Mouse (Mus musculus) WW6 (cell line): ENCODE measurements around the gene Tnpo2.
A peak's percentile ranks its signal among the peaks of the same experiment; 100 is the strongest.

Source experiments
- DNase-seq: peaks from one replicate; pipeline ENCODE4 v3.0.0-alpha.2; 2013; ENCODE audit warnings: low read depth, low spot score

Gene Tnpo2

DNA sequence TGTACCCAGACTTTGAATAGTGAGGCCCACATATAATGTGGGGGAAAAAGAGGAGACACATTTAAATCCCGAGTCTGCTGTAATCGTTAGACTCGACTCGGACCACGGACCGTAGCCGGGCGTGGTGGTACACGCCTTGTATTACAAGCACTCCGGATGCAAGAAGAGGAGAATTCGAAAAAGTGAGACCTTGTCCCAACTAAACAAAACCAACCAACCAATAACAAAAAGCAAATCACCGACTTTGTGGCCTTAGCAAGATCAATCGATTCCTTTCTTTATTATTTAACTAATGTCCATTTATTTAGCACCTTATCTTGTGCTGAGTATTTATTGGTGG is 9.2 kb upstream of the Tnpo2 start:
- no peak for DNase-seq

DNA sequence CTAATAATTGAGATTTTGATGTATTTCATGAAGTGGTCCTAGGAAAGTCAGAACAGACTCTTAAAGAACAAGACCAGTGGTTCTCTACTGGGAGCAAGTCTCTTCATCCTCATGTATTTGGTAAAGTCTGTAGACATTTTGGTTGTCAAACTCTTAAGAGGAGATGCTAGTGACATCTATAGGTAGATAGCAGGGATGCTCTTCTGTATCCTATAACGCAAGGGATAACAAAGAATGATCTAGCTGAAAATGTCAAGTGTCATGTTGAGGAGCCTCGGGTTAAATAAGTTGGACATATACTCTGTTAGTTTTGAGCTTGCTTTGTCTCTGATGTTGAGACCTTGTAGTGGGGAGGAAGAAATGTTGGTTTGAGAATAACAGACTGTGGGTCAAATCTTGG is 8.8 kb upstream of the Tnpo2 start:
- no peak for DNase-seq

DNA sequence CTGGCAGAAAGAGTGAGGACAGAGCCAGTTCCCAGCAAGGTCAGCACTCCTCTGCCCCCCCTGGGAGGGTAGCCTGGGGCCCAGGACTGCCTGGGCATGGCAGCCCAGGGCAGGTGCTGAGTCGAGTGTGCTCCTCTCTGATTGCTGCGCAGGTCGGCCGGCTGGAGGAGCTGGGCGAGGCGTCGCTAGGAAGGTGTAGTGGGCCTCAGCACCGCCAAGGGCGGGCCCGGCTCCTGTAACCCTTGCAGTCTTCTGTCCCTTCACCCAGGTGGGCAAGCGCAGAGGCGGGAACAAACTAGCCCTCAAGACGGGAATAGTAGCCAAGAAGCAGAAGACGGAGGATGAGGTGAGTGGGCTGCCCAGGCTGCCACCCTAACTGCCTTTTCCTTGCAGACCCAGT is 7.4 kb upstream of the Tnpo2 start:
- DNase-seq, result no peak

DNA sequence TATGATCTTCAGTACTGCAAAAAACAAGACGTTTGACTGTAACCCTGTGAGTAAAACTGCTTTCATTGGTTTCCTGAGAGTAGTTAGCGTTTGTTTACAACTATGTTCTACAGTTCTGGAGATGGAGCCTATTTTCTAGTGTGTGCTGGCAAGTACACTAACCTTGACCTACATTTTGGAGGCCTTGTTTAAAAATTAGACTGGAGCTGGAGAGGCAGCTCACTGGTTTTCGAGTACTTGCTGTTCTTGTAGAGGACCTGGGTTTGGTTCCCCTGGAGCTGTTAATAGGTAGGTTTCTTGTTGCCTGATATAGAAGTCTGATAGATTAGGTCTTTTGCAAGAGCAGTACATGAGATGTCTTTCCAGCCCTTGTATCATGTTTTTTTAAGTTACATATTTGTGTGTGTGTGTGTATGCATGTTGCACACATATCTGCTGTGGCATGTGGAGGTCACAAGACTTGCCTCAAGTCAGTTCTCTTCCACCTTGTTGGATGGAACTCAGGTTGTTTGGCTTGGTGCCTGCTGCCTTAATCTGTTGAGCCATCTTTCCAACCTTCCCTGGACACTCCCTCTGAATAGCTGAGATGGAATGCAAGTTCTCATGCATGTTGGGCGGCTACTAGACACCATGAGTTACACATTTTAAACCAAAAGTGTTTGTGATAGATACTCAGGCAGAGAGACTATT is 3.9 kb upstream of the Tnpo2 start:
- DNase-seq, result no peak

DNA sequence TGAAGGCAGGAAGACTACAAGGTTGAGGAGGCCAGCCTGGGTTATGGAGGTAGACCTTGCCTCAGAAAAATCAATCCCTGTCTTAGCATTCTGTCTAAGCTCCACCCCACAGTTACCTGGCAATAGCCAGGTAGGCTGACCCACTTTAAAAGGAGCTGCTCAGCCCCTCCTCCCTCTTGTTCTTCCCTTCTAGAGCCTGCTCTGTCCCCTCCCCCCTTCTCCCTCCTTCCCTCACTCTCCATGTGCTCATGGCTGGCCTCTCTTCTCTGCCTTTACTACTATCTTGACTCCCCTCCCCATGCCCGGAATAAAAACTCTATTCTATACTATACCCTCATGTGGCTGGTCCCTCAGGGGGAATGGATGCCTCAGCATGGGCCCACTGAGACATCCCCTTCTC is 2.8 kb upstream of the Tnpo2 start:
- no peak for DNase-seq

DNA sequence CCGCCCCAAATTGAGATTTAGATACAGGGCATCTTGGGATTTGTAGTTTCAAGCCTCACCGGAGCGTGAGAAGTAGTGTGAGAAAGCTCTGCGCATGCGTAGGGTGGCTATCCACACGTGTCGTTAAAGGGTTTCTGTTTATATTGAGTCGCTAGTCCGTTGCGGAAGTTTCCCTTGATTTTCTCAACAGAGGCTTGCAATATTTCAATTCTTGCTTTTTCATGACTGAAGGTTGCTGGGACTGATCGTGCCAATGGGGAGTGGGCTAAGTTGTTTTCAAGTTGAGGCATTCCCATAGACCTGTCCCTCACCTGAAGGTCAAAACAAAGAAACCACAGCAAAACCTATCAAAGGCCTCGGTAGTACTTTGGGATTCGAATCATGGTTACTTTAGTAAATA is 2.0 kb upstream of the Tnpo2 start:
- no peak for DNase-seq

DNA sequence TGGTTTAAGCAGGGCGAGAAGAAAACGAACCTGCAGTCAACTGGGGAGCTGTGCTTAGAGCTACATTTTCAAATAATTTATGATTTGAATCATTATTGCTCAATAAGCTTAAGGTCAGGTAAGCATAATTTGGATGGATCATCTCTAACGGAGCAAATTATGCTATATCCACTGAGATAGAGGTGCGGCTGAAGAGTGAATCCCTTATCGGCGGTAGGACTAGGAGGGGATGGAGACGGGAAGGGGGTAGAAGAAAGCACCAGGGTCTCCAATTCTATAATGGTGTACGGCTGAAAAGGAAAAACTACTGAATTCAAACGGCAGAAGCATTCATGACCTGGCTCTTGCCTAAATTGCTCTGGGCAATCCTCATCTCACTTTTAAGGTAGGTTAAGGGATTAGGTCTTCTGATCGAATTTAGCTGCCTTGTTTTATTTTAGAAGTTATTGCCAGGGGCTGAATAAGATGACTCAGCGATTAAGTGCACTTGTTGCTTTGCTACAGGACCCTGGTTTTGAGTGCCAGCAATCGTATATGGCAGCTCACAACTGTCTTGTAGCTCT is 1.5 kb upstream of the Tnpo2 start:
- DNase-seq, result no peak

DNA sequence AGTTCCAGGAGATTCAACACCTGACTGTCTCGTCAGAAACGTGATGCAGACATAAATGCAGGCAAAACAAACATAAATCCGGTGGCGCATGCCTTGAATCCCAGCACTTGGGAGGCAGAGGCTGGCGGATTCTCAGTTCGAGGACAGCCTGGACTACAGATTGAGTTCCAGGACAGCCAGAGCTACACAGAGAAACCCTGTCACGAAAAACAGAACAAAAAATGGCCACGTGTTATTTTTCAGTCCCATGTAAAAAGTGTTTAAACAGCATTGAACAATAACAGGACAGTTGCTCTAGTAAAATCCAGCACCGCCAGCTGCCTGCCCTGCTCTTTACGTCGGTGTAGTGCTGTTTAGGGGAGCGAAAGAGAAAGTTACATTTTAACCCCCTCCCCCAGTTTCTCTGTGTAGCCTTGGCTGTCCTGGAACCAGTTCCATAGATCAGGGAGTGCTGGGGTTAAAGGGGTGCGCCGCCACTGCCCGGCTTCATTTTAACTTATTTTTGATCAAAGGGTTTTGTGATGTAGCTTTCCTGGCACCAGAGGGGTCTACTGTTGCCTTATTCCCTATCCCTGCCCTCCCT is 896 bp upstream of the Tnpo2 start:
- DNase-seq, result no peak

DNA sequence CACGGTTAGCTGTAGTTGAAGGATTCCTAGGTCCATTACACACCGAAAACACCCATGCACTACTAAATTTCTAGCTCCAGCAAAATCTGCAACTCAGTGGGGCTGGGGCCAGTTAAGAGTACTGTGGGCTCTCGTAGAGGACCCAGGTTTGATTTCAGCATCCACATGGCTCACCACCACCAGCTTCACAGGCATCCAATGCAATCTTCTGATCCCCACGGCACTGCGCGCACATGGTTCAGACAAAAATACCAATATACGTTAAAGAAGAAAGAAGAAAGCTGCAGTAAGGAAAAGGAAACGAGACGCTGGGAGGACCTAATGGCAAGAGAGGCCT is 366 bp upstream of the Tnpo2 start:
- DNase-seq, result no peak

DNA sequence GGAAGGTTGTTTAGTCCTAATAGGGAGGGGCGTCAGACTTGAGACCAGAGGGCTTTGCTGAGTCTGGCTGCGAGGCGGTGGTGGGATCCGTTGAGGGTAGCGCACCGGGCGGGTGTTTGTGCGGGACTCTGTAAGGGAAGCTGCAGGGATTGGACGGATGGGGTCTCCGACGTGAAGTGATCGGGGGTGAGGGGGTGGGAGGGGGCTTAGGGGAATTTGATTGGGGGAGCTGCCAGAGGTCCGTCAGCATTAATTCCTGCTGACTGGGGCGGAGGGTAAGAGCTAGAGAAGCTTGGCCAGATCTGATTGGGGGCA is 608 bp downstream of the Tnpo2 start:
- no peak for DNase-seq

DNA sequence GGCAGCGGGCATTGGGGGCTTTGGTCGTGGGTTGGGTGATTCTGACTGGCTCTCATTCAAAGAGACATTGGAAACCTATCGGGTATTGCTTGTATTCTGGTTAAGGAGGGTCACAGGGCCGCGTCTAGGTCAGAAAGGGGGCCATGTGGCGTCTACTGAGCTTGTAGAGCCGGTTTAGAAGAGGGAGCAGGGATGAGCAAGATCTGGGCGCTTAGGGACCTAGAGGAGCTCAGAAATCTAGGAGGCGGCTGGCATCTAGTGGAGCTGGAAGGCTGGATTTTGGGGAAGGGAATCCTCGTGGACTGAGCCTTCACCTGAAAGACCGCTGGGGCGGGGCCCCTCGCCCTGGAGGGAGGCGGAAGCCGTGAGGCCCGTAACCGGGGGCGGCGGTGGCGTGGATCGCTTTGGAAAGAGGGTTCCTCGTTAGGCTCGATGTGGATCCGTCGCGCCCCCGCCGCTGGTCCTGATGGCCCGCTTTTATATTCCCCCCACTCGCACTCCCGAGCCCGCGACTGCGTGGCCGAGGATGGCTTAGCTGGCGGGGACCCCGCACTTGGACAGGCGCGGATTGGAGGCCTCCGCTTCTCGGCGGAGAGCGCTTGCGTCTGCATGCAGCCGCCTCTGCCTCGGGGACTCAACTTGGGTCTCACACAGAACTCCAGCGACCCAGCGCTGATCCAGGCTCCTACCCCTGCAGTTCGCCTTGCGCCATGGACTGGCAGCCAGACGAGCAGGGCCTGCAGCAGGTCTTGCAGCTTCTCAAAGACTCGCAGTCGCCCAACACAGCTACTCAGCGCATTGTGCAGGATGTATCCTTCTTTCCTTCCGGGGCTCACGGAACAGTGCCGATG is 1.2 kb downstream of the Tnpo2 start:
- no peak for DNase-seq

DNA sequence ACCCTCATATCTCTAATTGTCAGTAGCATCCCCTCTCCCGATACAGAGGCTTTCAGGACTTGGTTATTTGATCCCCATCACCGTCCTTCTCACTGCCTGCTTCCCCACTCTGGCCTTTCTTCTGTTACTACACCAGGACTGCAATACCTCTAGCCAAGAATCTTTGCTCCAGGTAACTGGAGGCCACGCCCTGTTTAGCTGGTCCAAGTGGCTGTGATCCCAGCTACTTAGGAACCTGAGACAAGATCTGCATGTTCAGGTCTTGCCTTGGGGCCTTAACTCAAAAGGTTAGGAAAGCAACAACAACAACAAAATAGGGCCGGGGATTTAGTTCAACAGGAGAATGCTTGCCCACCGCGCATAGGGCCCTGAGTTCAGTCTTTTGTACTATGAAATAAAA is 6.9 kb downstream of the Tnpo2 start:
- DNase-seq, result no peak

DNA sequence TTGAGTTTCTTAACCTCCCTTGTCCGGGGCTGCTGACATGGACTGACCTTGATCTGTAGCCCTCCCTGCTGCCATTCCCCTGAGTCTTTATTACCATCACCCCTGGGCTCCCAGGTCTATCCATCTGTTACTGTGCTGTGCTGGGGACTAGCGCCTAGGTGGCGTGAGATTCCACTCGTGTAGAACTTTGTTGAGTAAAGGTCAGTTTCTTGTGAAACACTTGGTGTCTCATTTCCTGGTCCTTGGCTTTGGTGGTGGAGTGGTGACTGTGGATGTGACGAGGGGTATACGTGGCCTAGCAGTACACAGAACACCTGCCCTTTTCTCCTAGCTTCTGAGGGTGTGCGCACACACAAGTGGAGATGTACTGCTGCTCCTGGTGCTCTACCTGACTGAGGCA is 20.7 kb downstream of the Tnpo2 start:
- DNase-seq, result no peak

DNA sequence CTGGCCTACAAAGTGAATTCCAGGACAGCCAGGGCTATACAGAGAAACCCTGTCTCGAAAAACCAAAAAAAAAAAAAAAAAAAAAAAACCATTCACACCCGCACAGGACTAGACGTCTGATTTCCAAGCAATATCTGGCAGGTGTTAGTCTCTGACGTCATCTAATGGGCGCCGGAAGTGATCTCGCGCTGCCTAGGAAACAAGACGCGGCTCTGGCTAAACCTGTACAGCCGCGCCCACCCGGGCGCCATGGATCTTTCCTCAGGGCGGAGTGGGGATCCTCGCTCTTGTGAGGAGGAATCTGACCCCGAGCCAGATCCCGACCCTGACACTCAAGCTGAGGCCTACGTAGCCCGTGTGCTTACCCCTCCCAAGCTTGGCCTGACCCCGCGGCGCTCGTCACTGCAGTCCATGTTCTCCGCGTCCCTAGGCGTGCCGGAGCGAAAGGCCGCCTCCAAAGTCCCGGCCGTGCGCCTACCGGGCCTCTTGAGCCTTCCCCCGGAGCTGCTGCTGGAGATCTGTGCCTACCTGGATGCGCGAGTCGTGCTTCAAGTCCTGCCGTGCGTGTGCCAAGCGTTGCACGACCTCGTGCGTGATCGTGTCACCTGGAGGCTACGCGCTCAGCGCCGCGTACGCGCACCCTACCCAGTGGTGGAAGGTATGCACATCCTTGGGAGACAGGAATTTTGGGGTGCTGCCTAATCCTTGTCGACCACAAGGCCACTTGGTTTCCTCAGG is 23.3 kb downstream of the Tnpo2 start, which contains the start of gene Fbxw9:
Gene Fbxw9 (plus strand): TSS at position 177 of the 738 bp plus-strand sequence.
- peak; percentile 92 for DNase-seq

DNA sequence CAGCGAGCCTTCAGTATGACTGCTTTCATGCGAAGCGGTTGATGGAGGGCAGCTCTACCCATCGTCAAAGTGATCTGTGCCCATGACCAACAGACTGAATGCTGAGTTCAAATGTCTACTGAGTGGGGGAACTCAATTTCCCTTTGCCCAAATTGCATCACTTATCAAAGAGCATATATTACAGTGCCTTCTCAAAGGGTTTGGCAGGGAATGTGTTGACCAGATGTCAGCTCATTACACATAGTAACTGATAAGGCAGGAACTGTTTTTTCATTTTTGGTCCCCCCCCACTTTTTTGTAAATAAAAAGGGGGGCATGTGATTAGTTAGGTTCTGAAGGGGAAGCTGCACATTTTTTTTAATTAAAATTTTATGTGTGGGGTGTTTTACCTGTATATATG is 25.9 kb downstream of the Tnpo2 start:
- no peak for DNase-seq

DNA sequence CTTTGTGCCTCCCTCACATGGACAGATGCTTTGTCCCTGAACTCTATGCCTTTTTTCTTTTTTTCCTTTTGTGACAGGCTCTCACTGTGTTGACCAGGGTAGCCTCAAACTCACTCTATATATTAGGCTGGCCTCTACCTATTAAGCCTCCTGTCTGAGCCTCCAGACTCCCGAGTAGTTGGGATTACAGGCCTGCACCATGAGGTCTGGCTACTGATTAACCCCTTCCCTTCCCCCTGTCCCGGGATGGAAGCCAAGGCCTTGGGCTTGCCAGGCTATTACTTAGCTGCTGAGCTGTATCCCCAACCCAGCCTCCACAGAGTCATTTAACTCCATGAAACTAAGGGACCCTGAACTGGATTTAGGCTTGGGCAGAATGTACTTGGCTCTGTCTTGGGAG is 28.5 kb downstream of the Tnpo2 start:
- no peak for DNase-seq

DNA sequence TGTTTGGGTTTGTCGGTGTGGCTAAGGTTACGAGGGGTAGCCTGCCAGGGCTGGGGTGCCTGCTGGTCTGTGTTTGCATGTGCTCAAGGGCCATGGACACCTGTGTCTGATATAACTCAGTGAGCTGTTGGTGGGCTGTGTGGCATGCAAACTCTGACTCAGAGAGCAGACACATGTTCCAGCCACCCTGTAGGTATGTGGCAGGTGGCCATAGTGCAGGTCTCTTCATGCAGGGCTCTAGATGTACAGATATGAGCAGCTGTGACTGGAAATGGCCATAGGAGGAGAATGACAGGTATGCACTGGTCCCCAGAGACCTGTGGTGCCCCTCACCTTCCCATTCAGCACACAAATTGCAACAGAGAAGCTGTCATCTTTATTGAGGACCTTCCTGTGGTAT is 30.4 kb downstream of the Tnpo2 start:
- no peak for DNase-seq

DNA sequence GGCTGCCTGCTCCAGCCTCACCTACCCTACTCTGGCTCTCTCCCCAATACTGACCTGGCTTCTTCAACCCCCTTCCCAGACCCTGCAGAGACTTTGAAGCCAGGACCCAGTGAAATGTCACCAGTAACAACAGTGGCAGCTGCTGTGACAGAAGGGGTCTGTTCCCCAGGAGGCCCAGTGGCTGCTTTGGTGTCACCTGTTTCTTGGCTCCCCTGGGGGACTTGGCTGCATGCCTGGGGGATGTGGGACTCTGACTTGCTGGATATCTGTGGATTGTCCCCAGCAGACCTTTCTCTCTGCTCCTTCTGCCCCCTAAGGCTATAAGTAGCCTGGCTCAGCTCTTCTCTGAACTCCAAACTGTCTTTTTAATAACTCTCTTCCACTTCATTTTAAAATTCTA is 31.3 kb downstream of the Tnpo2 start, which contains the start of gene Gm5741:
Gene Gm5741 (minus strand): TSS at position 1 of the 400 bp plus-strand sequence.
- no peak for DNase-seq

DNA sequence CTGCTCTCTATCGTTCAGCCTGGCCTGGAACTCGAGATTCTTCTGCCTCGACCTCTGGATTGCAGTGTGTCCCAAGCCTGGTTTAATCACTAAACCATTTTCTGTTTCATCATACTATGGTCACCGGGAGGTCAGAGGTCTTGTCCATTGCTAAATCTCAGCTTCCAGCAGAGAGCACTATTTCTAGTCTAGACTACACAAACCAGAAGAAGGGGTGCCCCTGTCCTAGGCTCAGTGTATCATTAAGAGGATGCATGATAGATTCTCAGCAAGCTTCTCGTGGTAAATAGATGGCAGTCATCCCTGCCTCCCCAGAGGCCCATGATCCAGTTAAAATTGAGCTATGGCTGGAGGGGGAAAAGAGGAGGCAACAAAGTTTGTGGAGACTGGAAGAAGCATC is 34.3 kb downstream of the Tnpo2 start:
- DNase-seq, result no peak

DNA sequence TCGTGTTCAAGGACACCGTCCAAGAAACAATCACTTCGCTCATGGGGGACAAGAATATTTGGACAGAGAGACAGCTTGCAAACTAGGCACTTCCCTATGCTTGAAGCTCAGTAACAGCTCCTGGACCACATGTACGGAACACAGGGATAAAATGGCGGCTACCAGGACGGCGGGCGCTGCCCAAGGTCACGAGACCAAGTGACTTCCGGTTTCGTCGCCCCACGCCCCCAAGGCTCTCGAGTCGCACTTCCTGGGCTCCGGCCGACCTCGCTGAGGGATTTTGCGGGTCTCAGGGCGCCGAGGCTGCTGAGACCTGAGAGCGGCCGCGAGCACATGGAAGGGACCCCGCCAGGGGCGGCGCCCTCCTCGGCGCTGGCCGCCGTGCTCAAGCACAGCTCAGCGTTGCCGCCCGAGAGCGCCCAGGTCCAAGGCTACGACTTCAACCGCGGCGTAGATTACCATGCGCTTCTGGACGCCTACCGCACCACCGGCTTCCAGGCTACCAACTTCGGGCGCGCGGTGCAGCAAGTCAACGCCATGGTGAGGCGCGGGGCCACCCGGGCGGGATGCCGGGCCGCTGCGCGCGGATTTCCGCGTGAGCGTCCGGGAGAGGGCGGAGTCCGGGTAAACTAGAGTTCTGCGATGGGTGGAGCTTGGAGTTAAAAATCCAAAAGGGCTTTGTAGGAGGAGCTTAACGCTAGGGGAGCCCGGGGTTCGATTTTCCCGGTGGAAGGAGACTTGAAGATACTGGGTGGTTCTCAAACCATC is 35.0 kb downstream of the Tnpo2 start, which contains the start of gene Dhps:
Gene Dhps (plus strand): TSS at position 244 of the 768 bp plus-strand sequence.
- DNase-seq, result peak; percentile 85

DNA sequence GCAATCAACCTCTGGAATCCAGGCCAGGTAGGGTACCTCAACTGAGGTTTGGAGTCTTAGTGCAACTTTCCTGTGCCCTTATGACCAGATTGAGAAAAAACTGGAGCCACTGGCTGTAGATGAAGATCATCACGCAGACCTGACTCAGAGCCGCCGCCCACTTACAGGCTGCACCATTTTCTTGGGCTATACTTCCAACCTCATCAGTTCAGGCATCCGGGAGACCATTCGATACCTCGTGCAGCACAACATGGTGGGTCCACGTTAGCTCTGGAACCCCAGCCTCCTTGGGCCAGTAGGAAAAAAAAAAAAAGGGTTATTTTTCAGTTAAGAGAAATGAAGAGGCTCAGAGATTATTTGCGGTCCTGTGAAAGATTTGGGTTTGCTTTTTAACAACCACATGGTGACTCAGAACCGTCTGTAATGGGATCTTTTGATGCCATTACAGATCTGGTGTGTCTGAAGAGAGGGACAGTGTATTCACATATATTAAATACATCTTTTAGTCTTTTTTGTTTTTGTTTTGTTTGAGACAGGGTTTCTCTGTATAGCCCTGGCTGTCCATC is 35.7 kb downstream of the Tnpo2 start:
- DNase-seq, result no peak
